Mouse (Mus musculus) bone marrow macrophage, adult 2 months (primary cell): ENCODE data around the gene Fam43b. TPM values are rescaled to one million over a fixed set of nuclear protein-coding genes. Genes with fewer than 3 reads are reported as not detected.

Experiments
- H3K27ac ChIP-seq: 2 replicates; pipeline ENCODE4 v1.5.1; 2012; ENCODE audit warnings: low read depth, low read length; ENCODE audit not compliant: insufficient read depth
- H3K4me1 ChIP-seq: 2 replicates; pipeline ENCODE4 v1.6.1; 2012; ENCODE audit warnings: low read length; ENCODE audit not compliant: control insufficient read depth, insufficient read depth
- H3K4me3 ChIP-seq: 2 replicates; pipeline ENCODE4 v1.5.1; 2012; ENCODE audit warnings: mild to moderate bottlenecking, low read length, moderate library complexity; ENCODE audit not compliant: insufficient read depth
- CTCF ChIP-seq: IDR thresholded peaks from 2 replicates; pipeline ENCODE4 v1.5.1; 2012; ENCODE audit warnings: low read depth, mild to moderate bottlenecking, low read length, moderate library complexity
- POLR2A ChIP-seq: IDR thresholded peaks from 2 replicates; pipeline ENCODE4 v1.6.1; 2012; ENCODE audit warnings: mild to moderate bottlenecking, low read depth, low read length, borderline replicate concordance
- polyA plus RNA-seq: library from polyadenylated mRNA; stranded (reverse); fragments of >200 nt; gene quantifications from 2 replicates; pipeline ENCODE4 v1.2.4, GENCODE M21; 2012; ENCODE audit not compliant: missing spikeins, insufficient read depth, insufficient read length

The Fam43b gene
- polyA plus RNA-seq, 1 experiment: not detected

DNA sequence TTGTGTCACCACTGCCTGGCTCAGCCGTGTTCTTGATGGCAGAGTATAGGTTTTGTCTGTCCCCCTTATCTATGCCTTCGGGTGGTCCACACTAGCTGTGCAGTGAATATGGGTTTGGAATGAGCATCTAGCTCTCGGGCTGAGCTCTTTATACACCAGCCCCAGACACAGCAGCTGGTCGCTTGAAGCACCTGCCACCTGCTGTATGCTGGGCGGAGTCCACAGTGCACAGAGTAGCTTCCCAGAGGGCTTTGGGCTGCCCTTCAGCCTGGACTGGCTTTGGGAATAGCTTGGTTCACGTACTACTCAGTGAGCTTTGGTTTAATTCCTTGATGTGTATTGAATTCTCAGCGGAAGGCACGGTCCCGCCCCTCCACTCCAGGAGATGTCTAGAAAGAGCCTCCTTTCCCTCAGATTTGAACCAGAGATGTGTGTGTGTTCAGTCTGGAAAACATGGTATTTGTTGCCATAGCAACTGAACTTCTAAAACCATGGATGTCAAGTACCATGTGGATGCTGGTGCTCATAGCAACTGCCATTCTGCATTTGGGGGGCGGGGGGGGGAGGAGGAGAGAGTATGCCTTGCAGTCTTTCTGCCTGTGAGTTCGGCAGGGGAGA lies 22.1 kb upstream of the Fam43b start:
- no peaks in the 10 kb centered on the region for H3K4me1 ChIP-seq
- no peak overlapping the region for H3K4me3 ChIP-seq
- TF ChIP-seq CTCF (no peak), POLR2A (no peak)
- H3K27ac ChIP-seq: no peak overlapping the region

DNA sequence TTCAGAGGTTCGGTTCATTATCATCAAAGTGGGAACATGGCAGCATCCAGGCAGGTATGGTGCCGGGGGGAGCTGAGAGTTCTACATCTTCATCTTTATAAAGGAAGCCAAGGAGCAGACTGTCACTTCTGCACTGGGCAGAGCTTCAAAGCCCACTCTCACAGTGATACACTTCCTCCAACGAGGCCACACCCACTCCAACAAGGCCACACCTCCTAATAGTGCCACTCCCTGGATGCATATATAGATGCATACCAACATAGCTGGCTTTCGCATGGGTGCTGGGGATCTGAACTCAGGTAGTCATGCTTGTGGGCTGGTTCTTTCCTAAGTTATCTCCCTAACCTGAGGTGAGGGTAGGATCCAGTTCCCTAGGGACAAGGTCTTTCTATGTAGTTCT lies 21.6 kb upstream of the Fam43b start:
- H3K4me3 ChIP-seq: no peak overlapping the region
- H3K27ac ChIP-seq: no peak overlapping the region
- no peak for TF ChIP-seq POLR2A
- TF ChIP-seq CTCF: no peak
- no peaks in the 10 kb centered on the region for H3K4me1 ChIP-seq

DNA sequence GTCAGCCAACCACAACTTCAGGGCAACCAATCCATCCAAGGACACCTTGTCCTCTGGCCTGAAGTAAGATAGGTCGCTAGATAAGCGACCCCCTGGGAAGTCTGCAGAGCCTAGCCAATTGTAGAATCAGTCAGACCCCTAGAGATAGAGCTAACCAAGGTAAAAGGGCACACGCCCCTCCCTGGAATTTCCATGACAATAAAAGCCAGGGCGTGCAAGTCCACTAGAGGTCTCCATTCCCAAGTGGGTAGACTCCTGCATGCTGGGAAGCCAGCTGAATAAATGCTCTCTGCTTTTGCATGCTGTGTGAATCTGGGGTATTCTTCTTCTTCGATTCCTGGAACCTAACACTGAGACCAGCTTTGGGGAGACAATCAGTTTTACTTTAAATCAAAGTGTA lies 20.1 kb upstream of the Fam43b start:
- TF ChIP-seq POLR2A (no peak), CTCF (no peak)
- H3K27ac ChIP-seq: no peak overlapping the region
- H3K4me1 ChIP-seq: no peaks in the 10 kb centered on the region
- no peak overlapping the region for H3K4me3 ChIP-seq

DNA sequence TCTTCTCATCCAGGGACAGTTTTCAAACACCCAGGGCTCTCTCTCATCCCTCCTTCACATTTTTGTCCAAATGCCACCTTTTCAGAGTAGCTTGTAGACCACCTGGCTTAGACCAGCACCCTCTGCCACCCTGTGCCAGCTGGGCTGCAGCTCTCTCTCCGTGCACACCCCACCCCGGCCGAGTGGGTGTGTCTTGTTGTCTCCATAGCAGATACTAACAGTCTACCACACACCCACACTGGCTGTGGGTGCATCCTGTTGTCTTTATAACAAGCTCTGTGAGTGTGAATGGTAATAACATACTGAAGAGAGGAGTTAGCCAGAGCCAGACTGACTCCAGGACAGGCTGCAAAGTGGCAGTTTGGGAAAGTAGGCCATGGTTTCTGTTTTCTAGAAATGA lies 19.7 kb upstream of the Fam43b start:
- Histone ChIP-seq H3K4me1 (no peaks in the 10 kb centered on the region), H3K27ac (no peak overlapping the region), H3K4me3 (no peak overlapping the region)
- no peak for TF ChIP-seq CTCF
- no peak for TF ChIP-seq POLR2A

DNA sequence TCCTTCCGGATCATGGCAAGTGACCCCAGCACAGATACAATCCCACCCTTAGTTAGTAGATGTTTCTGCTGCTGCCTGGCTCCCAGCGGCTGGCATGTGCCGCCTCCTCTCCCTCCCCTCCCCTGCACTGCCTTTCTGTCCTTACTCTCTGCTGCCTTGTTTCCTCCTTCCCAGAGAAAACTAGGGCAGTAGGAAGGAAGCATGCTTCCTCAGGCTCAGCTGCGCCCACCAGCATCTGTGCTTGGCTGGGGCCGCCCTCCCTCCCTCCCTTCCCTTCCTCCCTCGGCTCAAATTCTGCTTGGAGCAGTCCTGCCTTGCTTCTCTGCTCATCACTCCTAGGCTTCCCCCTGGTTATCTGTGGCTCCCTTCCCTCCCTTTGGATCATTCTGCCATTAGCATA lies 18.4 kb upstream of the Fam43b start:
- Histone ChIP-seq H3K4me1 (no peaks in the 10 kb centered on the region), H3K4me3 (no peak overlapping the region), H3K27ac (no peak overlapping the region)
- TF ChIP-seq CTCF (no peak), POLR2A (no peak)

DNA sequence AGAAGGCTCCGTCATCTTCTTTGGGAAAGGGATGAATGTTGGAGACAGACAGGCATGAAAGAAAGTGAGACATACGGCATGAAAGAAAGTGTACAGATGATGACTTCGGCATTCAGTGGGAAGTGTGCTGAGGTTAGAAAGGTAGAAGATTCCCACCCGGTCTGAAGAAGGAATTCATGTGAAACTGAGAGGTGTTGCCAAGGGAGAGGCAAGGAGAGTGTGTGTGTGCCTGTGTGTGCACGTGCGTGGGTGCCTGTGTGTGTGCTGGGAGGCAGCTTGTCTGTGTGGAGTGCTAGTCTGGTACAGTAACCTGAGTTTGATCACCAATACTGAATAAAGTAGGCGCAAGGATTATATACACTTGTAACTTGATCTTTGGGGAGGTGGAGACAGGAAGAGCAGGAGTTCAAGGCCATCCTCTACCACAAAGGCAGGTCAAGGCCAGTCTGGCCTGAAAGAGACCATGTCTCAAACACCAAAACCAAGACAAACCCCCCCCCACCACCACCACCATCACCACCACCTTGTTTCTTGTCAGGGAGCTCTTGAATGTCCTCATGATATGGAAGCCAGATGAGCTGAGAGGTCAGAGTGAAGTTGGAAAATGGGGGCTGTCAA lies 15.3 kb upstream of the Fam43b start:
- Histone ChIP-seq H3K4me3 (no peak overlapping the region), H3K27ac (no peak overlapping the region), H3K4me1 (no peaks in the 10 kb centered on the region)
- TF ChIP-seq CTCF (no peak), POLR2A (no peak)

DNA sequence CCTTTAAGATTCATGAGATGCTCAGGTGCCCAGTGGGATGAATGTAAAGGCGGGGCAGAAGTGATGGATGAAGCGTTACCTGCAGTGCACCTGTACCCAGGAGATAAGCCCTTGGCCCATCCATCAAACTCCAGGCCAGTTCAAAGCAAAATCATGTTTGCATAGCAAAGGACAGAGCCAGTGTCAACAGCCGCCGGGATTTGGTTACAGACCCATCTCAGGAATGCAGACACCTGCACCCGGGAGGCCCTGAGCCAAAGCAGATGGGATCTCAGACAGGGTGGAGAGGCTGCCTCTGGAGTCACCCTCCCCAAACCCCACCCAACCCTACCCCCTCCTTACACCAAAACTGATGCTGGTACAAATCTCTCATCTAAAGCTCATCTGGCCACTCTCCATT lies 14.7 kb upstream of the Fam43b start:
- H3K4me1 ChIP-seq: no peaks in the 10 kb centered on the region
- TF ChIP-seq POLR2A (no peak), CTCF (no peak)
- no peak overlapping the region for H3K27ac ChIP-seq

DNA sequence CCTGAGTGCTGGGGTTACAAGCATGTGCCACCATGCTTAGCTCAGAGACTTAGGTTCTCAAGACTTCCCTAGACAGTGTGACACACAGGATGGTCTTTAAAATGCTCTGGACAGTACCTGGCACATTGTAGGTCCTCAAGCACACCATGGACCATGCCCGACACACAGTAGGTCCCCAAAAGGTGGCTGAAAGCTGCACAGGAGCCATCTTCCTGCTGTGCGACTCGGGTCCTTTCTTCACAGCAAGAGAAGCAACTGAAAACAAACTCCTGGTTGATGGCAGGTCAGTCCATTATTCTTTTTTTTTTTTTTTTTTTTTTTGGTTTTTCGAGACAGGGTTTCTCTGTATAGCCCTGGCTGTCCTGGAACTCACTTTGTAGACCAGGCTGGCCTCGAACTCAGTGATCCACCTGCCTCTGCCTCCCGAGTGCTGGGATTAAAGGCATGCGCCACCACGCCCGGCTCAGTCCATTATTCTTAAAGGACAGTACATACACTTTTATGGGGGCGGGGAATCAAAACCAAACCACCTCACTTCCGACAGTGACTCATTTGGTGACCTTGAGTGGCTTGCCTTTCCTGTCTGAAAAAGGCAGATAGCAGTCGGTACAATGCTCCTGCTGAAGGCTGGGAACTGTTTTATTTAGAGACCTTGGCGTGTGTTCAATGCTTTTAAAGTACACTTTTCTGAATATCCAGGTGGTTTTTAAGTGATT lies 11.3 kb upstream of the Fam43b start:
- TF ChIP-seq CTCF (no peak), POLR2A (no peak)
- H3K27ac ChIP-seq: no peak overlapping the region
- H3K4me1 ChIP-seq: no peaks in the 10 kb centered on the region
- H3K4me3 ChIP-seq: no peak overlapping the region

More for the DNA sequence above, 14.7 kb upstream of the Fam43b start:
- H3K4me3 ChIP-seq: no peak overlapping the region

DNA sequence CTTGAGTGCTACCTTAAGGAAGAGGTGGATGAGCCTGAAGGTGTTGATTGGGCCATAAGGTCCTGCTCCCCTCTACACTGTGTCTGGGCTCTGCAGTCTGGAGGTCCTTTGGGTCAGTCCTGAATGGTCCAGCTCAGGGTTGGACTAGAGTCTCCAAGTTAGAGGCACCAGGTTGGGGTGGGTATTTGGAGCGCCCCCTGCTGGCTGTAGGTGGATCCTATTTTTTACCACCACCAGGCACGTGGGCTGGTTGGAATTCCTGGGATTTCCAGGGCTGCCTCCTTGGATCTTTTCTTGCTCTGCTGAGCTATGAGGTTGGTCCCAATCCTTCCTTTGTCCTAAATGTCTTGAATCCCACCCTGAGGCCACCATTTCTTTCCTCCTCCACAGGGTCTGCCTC lies 8.5 kb upstream of the Fam43b start:
- H3K4me3 ChIP-seq: no peak overlapping the region
- TF ChIP-seq CTCF (peak; percentile 97), POLR2A (no peak)
- H3K4me1 ChIP-seq: no peaks in the 10 kb centered on the region
- no peak overlapping the region for H3K27ac ChIP-seq

DNA sequence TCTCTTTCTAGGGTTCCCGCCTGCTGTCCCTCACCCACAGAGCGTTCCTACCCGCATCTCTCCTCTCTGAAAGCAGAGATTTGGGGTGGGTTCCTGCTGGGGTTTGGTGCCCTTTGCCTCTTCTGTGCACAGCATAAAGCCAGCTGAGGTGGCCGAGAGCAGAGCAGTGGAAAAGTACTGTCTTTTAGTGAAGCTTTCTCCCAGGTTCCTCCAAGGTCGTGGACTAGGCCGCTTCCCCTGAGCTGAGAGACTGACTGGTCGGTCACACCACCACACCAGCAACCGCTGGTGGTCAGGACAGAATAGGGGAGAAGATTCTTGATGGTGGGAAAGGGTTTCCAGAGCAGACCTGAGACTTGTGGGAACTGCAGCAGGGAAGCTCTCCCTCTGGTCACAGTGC lies 383 bp upstream of the Fam43b start:
- Histone ChIP-seq H3K27ac (no peak overlapping the region), H3K4me3 (no peak overlapping the region), H3K4me1 (no peaks in the 10 kb centered on the region)
- no peak for TF ChIP-seq CTCF

DNA sequence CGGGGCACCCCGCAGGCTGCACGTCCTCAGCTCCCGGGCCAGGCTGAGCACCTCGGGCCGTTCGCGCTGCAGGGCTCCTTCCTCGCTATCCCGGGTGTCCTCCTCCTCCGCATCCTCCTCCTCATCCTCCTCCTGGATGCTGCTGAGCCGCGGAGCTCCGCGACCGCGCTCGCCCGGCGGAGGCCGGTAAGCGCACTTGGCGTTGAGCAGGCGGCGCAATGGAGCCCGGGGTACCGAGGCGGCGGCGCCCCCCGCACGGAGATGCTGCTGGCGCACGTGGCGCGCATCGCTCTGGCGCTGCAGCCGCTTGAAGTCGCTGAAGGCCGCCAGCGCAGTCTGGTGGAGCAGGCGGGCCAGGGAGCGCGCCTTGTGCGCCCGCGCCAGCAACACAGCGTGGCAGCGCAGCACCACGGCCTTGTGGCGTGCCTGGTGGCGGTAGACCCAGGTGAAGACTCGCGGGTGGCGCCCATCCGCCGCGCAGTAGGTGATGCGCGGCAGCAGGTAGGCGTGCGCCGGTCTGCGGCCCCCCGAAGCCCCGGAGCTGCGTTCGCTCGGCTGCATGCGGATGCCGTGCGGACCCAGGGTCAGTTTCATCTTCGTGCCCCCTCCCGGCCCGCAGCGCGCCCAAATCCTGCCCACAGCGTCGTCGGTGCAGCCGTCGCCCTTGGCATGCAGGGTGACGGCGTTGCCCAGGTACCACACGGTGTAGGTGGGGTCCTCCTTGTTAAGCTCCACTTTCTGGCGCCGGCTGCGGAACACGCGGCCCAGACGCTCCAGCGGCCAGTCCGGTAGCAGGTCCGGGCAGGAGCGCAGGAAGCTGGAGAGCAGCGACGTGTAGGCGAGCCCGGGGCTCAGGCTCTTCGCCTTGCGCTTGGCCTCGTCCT lies 999 bp downstream of the Fam43b start:
- TF ChIP-seq CTCF (no peak), POLR2A (no peak)
- H3K4me3 ChIP-seq: no peak overlapping the region
- H3K27ac ChIP-seq: no peak overlapping the region
- H3K4me1 ChIP-seq: no peaks in the 10 kb centered on the region
